Mouse (Mus musculus) left cerebral cortex, adult 11 months (tissue): ENCODE measurements around the gene Slc22a6.

Source experiments
- DNase-seq: peaks from one replicate; pipeline ENCODE4 v3.0.0; 2022; ENCODE audit warnings: low spot score

The Slc22a6 gene

DNA sequence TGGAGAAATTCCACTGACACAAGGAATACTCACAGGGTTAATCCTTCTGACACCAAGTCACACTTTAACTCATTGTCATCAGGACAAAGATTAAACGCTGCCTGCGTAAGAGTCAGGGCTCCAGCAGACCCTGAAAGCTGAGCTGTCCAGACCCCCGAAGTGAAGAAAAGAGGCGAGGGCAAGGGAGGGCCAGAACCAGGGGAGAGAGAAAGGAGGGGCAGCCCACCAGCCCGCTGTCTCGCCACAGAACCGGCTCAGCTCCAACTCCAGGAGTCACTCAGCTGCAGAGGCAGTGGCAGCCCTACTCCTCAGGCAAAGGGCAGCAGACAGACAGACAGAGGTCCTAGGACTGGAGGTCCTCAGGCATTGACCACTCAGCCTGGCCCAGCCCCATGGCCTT lies at the start of gene Slc22a6:
Gene Slc22a6, plus strand, starts transcription at position 136 of the 400 bp plus-strand sequence.
- DNase-seq = no peak

DNA sequence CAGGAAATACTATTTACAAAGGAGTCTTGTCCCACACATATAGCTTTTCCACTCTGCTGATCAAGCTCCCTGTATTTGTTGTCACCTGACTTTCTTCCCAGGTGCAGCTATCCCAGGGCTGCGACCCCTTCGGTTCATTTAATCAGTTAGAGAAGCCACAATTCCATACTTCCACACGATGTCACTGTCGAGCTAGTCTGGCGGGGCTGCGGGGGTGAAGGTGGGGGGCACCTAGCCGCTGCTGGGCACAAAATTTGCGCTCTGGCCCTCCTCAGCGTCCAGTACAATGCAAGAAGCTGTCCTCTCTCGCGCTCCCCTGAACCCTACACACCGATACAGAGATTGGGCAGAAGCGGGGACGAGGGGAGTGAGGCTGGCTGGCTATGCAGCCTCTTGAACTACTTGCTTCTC lies 48.4 kb upstream of the Slc22a6 start:
- no peak for DNase-seq

DNA sequence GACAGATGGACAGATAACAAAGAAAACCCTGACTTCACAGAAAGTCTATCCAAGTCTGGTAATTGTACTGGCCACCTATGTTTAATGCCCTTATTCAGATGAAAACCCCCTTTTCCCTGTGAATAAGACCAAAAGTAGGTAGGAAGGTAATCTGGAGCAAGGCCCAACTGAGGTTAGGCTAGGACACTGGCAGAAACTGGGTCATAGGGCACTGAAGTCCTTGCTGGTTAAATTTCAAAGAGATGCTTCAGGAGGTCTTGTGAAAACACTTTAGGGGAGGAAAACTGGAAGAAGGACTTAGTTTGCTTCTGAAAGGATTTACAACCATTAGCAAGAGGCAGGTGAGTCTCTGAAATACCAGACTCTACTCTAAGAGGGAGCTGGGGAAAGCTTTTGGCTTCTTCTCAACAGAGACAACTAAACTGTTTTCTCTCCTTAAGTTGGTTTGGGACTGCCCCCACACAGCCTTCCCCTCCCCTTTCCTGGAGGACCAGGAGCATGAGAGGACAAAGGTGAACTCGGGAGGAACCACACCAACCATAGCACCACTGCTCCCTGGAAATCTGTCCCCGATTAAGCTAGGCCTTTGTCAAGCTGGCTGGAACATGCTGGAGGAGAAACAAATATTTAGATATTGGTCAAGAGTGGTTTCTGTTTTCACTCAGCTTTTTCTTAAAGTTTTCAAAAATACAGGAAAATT lies 47.3 kb upstream of the Slc22a6 start:
- DNase-seq = no peak

DNA sequence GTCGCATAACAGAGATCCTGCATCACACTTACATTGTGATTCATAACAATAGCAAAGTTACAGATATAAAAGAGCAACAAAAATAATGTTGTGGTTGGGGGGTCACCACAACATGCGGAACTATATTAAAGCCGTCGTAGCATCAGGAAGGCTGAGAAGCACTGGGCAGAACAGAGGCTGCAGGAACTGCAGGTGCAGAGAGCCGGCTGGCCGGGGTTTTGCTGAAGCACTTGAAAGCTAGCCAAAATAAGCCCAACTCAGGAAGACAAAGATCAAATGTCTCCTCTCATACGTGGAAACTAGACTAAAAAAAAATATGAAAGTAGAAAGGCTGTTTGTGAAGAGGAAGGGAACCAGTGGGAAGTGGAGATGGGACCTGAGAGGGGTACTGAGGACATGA lies 46.1 kb upstream of the Slc22a6 start:
- no peak for DNase-seq

DNA sequence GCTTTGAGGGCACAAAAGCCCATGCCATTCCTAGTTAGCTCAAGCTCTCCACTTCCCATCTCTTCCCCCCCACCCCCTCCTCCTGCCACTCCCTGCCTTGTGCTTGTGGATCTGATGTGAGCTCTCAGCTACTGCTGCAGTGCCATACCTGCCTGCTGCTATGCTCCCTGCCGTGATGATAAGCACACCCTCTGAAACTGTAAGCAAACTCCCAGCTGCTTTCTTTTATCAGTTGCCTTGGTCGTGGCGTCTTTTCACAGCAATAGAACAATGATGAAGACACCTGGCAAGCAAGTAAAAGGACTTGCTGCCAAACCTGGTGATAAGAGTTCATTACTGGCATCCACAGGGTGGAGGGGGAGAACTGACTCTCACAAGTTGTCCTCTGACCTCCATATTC lies 45.4 kb upstream of the Slc22a6 start:
- no peak for DNase-seq

DNA sequence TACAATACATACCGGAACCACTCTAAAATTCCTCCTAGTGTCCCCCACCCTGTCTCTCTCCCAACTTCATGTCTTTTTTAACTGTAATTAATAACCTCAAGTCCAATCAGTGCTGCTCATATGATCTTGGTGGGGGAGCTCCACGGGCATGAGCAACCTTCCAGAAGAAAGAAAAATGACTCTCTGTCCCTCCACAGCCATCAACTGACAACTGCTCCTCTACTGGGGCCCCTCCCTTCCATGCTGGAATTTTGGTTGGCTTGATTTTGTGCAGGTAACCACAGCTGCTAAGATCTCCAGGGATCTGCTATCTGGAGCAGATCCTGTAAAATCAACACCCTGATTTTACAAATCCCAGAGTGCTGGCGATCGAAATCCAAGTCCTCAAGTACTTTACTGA lies 40.4 kb upstream of the Slc22a6 start:
- no peak for DNase-seq

DNA sequence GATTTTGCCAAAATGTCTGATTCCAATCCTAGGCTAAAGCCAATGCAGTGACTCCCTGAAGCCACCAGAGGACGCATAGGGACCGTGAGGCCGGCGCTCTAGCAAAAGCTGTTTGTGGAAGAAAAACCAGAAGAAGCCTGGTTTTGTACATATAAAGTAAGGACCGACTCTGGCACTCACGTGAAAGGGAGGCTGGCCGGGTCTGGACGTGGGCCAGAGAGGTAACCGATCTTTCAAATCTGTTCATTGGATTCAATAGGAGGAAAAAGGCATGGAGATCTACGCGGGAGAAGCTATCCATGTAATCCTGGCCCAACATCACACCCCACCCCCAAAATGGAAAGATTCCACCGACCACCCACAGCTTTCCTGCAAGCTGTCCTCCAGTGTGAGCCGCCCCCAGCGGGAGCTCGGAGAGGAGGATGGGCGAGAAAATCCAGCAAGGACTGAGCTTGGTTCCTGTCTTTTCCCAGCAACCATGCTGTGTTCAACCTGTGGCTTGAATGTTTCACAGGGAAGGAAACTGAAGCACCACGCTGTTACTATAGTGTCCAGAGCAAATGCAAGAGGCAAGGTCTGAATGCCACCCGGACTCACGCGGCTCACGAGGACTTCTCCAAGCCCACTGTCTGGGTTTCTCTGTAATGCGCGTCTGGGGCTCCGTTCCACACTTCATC lies 39.4 kb upstream of the Slc22a6 start:
- DNase-seq = peak; percentile 74

DNA sequence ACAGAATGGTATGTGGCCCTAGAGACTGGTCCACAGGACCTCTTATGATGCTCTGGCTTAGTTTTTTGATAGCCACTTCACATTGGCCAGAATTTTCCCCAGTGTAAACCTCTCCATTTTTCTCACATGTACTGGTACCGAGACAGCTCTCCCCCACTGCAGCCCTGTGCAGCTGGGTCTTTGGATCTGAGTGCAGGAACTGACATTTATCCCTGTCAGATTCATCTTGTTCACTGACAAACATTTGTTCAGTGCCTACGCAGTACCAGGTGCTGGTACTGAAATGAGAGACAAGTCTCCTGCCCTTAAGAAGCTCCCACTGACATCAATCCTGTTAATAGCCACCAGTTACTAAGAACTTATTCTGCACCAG lies 38.9 kb upstream of the Slc22a6 start:
- DNase-seq = no peak

DNA sequence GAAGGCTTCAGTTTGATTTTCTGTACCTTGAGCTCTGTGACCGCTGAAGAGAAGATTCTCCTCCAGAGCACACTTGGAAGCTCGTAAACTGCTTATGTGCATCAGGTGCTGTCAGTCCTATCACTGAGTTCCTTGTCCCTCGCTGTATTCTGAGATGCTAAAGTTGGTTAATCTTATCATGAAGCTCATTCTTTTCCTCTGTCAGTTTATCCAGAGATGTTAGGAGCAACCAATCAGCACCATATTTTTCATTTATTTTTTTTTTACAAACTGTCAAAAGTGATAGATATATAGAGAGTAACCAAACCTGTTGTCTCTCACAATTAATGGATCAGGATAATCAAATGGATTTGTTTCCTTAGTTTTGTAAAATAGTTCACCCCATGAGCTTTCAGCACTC lies 32.5 kb upstream of the Slc22a6 start:
- no peak for DNase-seq

DNA sequence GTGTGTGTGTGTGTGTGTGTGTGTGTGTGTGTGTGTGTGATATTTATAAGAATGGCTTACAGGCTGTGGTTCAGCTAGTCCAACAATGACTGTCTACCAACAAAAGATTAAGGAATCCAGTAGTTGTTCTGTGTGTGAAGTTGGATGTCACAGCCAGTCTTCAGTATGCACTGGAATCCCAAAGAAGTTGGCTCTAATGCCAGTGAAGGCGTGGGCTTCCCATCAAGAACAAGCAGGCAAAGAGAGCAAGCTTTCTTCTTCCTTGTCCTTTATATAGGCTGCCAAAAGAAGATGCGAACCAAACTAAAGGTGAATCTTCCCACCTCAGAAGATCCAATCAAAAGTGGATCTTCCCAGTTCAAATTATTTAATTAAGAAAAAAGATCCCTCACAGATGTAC lies 31.9 kb upstream of the Slc22a6 start:
- DNase-seq = no peak

DNA sequence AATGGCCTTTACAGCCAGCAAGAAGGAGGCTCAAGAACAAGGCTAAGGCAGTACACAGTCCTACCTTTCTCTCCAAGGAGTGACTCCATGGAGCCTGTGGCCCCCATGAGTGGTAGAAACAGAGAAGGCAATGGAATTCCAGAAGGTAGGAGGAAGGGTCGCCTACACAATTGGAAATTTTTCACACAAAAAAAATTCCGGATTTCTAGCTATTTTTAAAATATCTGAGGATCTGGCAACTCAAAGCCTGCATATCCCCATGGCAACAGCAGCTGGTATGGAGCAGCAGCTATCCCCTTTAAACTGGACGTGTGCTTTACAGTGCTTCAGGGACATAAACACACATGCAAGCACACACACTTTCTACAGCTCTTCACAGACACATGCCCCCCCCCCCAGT lies 31.5 kb upstream of the Slc22a6 start:
- no peak for DNase-seq

DNA sequence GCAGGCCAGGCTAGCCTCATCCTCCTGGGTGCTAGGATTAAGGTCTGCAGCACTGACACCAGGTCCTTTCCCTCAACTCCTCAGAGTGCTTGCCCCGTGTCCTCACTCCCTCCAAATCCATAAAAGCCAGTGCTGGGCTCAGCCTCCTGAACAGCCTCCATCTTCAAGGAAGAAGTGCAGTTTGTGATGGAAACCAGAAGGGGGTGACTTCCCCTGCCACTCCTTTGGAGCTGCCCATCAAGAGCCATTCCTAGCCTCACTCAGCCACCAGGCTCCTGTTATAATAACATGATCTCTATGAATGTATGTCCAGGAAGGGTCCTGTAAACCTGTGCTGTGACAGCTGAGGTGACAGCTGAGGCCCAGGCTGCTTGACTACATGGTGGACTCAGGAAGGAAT lies 30.5 kb upstream of the Slc22a6 start:
- no peak for DNase-seq

DNA sequence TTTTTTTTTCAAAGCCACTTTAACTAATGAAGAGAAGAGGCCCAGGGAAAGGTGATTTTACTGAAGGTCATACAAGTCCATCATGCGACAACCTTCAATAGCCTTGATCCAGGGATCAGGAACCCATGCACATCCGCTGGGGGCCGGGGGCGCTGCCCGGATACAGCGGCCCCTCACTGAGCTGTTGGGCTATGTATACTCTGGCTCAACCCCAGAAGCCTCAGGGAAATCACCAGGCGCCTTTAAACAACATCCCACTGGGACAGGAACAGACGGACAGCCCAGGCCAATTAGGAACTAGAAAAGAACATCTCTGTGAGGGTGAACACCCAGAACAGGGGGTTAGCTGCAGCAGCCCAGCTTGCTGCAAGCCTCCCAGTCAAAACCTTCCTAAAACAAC lies 26.9 kb upstream of the Slc22a6 start, which contains the start of gene Slc22a8:
Gene Slc22a8, plus strand, starts transcription at position 301 of the 400 bp plus-strand sequence.
- DNase-seq = no peak

DNA sequence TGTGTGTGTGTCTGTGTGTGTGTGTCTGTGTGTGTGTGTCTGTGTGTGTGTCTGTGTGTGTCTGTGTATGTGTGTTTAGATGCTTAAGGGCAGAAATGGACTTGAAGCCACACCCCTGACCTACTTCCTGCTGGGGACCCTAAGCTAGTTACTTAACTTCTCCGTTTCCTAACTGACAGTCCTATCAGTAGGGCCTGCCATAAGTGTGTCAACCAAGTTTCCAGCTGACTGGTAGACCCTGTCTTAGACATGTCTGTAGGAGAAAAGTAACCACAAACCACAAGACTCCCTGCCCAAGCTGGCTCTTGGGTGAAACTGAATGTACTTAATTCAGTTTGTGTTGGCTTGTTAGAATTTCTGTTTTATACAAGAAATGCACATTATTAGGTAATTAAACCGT lies 25.7 kb upstream of the Slc22a6 start:
- DNase-seq = no peak

DNA sequence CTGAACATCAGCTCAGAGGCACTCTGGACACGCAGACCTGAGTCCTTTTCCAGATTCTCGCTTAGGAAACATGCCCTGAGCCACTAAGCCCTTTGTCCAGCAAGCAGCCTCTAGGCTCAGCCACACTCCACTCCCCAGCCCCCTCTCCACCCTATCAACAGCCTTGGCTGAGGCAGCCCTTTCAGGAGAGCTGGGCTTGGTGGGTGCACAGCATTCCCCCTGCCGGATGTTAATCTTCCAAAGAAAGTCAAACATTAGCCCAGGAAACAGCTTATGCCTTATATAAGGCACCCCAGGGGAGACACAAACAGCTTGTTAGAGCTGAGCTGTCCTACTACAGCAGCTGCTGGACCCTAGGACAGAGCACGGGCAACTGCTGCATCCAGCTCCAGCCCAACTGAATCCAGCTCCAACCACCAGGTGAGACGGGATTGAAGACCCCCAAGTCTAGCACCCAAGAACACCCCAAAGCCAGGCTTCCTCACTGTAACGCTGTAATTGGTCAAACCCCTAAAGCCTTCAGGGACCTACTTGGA lies 24.9 kb upstream of the Slc22a6 start:
- DNase-seq = no peak

DNA sequence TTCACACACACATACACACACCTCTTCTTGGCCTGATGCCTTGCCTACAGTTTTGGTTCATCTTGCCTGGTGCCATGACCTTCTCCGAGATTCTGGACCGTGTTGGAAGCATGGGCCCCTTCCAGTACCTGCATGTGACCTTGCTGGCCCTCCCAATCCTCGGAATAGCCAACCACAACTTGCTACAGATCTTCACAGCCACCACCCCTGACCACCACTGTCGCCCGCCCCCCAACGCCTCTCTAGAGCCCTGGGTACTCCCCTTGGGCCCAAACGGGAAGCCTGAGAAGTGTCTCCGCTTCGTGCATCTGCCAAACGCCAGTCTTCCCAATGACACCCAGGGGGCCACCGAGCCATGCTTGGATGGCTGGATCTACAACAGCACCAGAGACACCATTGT lies 24.0 kb upstream of the Slc22a6 start:
- DNase-seq = no peak

DNA sequence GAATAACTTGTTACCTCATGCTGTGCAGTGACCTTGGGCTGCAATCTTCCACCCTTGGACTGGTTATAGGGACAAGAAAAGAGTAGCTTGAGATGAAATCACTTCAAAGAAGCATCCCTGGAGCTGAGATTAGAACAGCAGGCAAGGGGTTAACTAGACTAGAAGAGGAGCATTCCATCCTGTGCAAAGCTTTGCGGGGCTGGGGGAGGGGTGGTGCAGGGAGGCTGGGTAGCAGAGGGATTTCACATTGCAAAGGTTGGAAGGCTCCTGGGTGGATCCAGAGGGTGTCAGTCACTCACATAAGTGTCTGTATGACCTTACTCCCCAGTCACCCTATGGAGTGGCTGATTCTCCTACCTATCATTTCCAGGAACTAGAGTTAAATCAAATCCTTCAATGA lies 23.3 kb upstream of the Slc22a6 start:
- DNase-seq = no peak

DNA sequence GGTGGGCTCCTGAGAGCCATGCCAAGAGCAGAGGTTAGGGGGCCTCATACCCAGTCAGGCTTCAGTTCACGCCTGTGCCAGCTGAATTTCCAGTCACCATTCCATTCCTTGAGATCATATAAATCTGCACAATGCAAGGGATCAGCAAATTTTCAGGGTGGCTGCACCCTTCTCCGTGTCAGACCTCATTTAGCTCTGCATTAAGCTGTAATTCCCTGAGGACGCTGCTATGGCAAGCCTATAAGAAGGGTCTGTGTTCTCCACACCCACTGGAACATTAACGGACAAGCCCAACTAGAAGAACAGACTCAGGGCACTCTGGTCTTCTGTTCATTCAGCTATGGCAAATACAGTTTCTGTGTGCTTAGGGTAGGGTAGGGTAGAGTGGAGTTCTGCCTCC lies 20.6 kb upstream of the Slc22a6 start:
- DNase-seq = no peak

DNA sequence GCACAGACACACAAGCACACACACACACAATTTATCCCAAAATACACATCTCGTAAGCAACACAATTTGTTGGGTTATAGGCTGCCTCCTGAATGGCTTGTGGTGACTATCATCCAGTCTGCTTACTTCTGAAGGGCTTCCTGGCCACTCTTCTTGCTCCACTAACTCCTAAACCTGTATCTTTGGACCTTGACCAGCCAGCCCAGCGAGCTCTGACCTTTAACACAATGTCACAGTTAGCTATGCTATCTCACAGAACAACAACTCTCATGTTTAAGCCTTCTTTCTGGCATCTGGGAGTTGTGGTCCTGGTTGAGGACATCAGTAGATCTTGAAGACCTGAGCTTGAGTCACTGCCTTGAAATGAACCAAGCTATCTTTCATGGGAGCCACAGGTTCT lies 18.6 kb upstream of the Slc22a6 start:
- no peak for DNase-seq

DNA sequence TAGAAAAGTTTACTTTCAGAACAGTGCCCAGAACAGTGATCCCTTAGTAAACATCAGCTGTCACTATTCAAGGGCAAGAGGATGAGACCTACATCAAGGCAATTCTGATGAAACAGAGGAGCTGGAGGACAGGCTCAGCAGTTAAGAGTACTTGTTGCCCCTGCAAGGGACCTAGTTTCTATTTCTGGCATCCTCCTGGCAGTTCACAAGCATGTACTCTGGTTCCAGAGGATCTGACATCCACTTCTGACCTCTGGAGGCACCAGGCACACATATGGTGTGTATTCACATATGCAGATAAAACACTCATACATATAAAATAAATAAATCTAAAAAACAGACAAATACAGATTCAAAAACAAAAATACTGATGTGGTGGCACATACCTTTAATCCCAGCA lies 15.9 kb upstream of the Slc22a6 start:
- no peak for DNase-seq

DNA sequence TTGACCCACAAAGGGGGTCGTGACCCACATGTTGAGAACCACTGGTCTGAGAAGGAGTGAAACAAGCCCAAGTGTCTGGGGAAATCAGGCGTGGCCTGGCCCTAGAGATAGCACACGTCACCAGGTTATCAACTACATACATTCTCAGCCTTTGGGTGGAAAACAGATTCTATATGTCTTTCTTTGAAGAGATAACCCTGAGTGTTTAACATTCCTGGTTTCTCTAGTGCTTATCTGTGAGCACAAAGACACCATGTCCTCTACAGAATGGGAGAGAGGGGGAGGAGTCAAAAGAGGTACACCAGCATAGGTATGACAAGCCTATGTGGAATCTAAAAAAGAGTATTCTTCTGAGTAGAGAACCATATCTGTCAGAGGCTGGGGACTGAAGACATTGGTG lies 14.9 kb upstream of the Slc22a6 start:
- DNase-seq = no peak

DNA sequence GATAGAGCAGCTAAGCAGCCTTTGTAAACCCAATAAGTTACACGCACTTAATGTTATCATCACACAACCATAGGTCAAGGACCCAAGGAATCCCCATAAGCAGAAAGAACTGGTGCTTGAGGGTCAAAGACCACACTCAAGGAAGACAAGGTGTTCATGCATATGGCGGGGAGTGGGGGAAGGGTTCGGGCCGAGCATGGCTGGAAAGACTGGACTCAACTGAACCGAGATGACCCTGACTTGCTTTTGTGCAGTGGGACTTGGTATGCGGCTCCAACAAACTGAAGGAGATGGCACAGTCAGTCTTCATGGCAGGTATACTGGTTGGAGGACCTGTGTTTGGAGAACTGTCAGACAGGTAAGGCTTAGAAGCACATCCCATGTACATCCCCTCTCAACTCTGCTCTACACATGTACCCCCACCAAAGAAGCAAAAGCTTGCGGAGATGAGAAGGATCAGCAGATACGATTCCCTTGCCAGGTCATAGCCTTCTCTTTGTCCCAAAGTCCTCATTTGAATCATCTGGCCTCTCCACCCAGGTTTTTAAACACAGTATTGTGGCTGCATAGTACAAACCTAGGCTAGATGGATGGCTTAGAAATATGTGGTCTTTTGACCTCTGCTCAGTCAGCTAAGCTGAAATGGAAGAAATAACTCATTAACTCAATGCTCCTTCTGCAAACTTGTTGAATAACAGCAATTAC lies 13.2 kb upstream of the Slc22a6 start:
- no peak for DNase-seq

DNA sequence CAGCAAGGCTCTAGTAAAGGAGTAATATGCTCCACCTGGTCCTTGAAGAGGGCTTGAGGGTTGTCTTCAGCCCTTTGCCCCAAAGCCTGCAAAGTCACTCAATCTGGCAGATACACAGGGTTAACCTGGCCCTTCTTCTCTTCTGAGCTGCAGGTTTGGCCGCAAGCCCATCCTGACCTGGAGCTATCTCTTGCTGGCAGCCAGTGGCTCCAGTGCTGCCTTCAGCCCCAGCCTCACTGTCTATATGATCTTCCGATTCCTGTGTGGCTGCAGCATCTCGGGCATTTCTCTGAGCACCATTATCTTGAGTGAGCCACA lies 12.6 kb upstream of the Slc22a6 start:
- no peak for DNase-seq
